Mouse (Mus musculus) embryonic fibroblast, embryonic 13.5 days (primary cell): Measurements from ENCODE around the gene Atp8a2.

Experiments
- CTCF ChIP-seq: IDR thresholded peaks from 2 replicates; pipeline ENCODE4 v1.5.1; 2011; ENCODE audit warnings: mild to moderate bottlenecking, control low read depth, low read length, moderate library complexity, borderline replicate concordance; ENCODE audit not compliant: insufficient read depth
- POLR2A ChIP-seq: IDR thresholded peaks from 2 replicates; pipeline ENCODE4 v1.6.1; 2011; ENCODE audit warnings: low read depth, mild to moderate bottlenecking, control low read depth, low read length, moderate library complexity

- TF ChIP-seq CTCF (no peak), POLR2A (no peak)
Measured at GRCm38 (mm10) chr14:59739446-59739845, 457.5 kb downstream of the Atp8a2 start.
